Mouse (Mus musculus) hindbrain, postnatal 0 days (tissue): ENCODE results near the gene Igfbp3. TPM values are rescaled to one million over a fixed set of nuclear protein-coding genes. Genes with fewer than 3 reads are reported as not detected.
"Not testable (repeated sequence)": the region's sequence is repeated elsewhere in the genome, so short reads cannot be mapped to it uniquely, and the experiment has no call there.

Source experiments
- ATAC-seq: fragments of 200-750 bp; cut with Nextera tagmentation; 2 replicates; pipeline ENCODE4 v1.8.0; 2017; ENCODE audit warnings: mild to moderate bottlenecking, moderate TSS enrichment, moderate library complexity
- DNase-seq: peaks from one replicate; pipeline ENCODE4 v3.0.0-alpha.2; 2015; ENCODE audit warnings: low spot score
- H3K27ac ChIP-seq: fragments of 300-500 bp; sonication (generic); 2 replicates; pipeline ENCODE4 v1.5.1; 2014; ENCODE audit warnings: mild to moderate bottlenecking
- H3K27me3 ChIP-seq: fragments of 300-500 bp; sonication (generic); 2 replicates; pipeline ENCODE4 v1.6.1; 2014; ENCODE audit warnings: low read length, mixed read lengths; ENCODE audit not compliant: insufficient read depth
- H3K36me3 ChIP-seq: fragments of 300-500 bp; sonication (generic); 2 replicates; pipeline ENCODE4 v1.6.1; 2014; ENCODE audit warnings: low read length, mixed read lengths; ENCODE audit not compliant: insufficient read depth
- H3K4me1 ChIP-seq: fragments of 300-500 bp; sonication (generic); 2 replicates; pipeline ENCODE4 v1.6.1; 2014; ENCODE audit warnings: antibody characterized with exemption, low read length, mixed read lengths; ENCODE audit not compliant: insufficient read depth
- H3K4me2 ChIP-seq: fragments of 300-500 bp; sonication (generic); 2 replicates; pipeline ENCODE4 v1.6.1; 2014; ENCODE audit warnings: low read depth, mild to moderate bottlenecking, low read length, moderate library complexity, mixed read lengths
- H3K4me3 ChIP-seq: fragments of 300-500 bp; sonication (generic); 2 replicates; pipeline ENCODE4 v1.5.1; 2014; ENCODE audit warnings: low read length
- H3K9ac ChIP-seq: fragments of 300-500 bp; sonication (generic); replicated peaks from 2 replicates; pipeline ENCODE4 v1.6.1; 2014; ENCODE audit warnings: mild to moderate bottlenecking, low read length, moderate library complexity, mixed read lengths
- H3K9me3 ChIP-seq: fragments of 300-500 bp; sonication (generic); 2 replicates; pipeline ENCODE4 v1.6.1; 2016; ENCODE audit warnings: low read length, mixed read lengths
- CTCF ChIP-seq: IDR thresholded peaks from 2 replicates; pipeline ENCODE4 v1.5.1; 2016; ENCODE audit warnings: antibody characterized with exemption, control low read depth, low read depth
- WGBS: fragments of 180-500 bp; shearing (Covaris S2); extraction: QIAGEN DNeasy Blood & Tissue Kit; methylation state at CpG from one replicate; pipeline ENCODE4 v1.1.7; 2014; 5-methylcytosine and 5-hydroxymethylcytosine counted together
- polyA plus RNA-seq: library from polyadenylated mRNA; unstranded; fragments of >200 nt; fragmentation: Nextera tagmentation; extraction: Ambion mirVana; gene quantifications from 2 replicates; pipeline ENCODE4 v1.2.1, GENCODE M21; 2015
- total RNA-seq: library from RNA; depleted of rRNA; stranded (reverse); fragments of >200 nt; gene quantifications from 2 replicates; pipeline ENCODE4 v1.2.3, GENCODE M21; 2014

Igfbp3 gene
- total and polyA plus RNA-seq, 2 experiments from 2014 or later, result 24.6 to 35.7 TPM

DNA sequence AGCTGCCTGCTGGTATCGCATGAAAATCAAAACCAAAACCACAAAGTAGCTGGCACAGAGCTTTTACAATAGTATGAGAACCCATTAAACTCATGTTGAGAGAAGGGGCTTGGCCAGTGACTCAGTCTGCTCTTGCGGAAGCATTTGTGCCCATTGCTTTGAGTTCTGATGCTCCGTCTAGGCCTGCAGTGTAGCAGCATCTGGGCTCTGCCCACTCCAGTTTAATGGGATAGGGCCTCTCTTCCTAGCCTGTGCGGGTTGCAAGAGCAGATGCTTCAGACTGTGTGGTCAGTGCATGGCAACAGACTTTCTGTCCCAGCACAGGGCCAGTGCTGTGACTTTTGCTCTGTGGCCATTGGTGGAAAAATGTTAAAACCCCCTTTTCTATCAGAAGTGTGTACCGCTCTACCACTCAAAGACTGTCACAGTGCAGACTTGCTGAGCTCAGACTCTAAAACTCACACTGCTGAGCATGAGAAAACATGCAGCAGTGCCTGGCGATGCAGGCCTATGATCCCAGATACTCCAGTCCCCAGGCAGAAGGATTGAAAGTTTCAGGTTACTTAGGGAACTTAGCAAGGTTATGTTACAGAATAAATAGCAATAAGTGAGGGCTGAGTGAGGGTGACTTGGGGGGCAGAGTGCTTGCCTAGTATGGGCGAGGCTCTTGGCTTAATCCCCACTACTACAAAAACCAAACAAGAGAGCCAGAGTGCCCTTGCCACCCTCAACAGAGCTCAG lies 13.3 kb upstream of the Igfbp3 start:
- Histone ChIP-seq H3K27me3 (no peaks in the 10 kb centered on the region), H3K4me1 (no peaks in the 10 kb centered on the region), H3K9me3 (no peaks in the 10 kb centered on the region), H3K9ac (no peak overlapping the region), H3K36me3 (no peaks in the 10 kb centered on the region), H3K27ac (no peak overlapping the region), H3K4me3 (no peak overlapping the region), H3K4me2 (no peak overlapping the region)
- WGBS, result 87% methylated on average over 7 of the region's 7 CpGs
- DNase-seq (no peak), ATAC-seq (no peak)
- TF ChIP-seq CTCF, result no peak

DNA sequence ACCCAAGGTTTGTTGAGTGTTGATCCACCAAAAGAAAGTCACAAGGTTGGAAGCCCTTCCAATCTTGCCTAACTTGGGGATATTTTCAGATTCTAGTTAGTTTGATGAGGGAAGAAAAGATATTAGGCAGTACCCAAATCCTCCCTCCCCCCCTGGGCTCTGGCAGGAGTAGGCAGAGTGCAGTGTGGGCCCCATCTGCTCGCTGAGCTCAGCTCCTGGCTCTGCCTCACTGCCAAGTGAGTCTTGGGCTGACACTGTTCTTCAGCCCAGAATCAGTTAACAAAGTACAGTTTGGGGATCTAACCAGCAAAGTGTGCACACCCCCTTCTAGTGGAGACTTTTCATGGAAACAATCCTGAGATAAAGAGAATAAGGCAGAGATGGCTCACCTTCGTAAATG lies 12.5 kb upstream of the Igfbp3 start:
- TF ChIP-seq CTCF, result no peak
- H3K4me1 ChIP-seq, result no peaks in the 10 kb centered on the region
- H3K36me3 ChIP-seq, result no peaks in the 10 kb centered on the region
- no peak overlapping the region for H3K4me2 ChIP-seq
- peak; percentile 42 for DNase-seq
- H3K27ac ChIP-seq, result no peak overlapping the region
- 75% methylated on average over 2 of the region's 2 CpGs for WGBS
- no peaks in the 10 kb centered on the region for H3K27me3 ChIP-seq
- no peak overlapping the region for H3K9ac ChIP-seq
- H3K4me3 ChIP-seq, result no peak overlapping the region
- ATAC-seq, result peak; percentile 72; the same call in 1 of the 2 replicates
- H3K9me3 ChIP-seq, result no peaks in the 10 kb centered on the region

DNA sequence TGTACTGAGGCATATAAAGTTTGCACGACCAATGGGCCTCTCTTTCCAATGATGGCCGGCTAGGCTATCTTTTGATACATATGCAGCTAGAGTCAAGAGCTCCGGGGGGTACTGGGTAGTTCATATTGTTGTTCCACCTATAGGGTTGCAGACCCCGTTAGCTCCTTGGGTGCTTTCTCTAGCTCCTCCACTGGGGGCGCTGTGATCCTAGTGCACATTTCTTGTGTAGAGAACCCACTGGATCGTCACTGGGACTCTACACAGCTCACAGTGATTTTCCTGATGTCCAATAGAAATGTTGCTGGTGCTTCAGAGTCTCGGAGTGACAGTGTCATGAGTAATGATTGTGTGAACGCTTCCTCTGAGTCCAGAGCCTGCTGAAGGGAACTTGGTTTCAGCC lies 8.1 kb upstream of the Igfbp3 start:
- H3K4me1 ChIP-seq, H3K36me3 ChIP-seq, H3K27ac ChIP-seq, H3K9ac ChIP-seq, H3K27me3 ChIP-seq, ATAC-seq, H3K4me2 ChIP-seq, DNase-seq, H3K9me3 ChIP-seq, H3K4me3 ChIP-seq: not testable (repeated sequence)
- WGBS, result 77% methylated on average over 8 of the region's 8 CpGs
- TF ChIP-seq CTCF, result peak; percentile 51

DNA sequence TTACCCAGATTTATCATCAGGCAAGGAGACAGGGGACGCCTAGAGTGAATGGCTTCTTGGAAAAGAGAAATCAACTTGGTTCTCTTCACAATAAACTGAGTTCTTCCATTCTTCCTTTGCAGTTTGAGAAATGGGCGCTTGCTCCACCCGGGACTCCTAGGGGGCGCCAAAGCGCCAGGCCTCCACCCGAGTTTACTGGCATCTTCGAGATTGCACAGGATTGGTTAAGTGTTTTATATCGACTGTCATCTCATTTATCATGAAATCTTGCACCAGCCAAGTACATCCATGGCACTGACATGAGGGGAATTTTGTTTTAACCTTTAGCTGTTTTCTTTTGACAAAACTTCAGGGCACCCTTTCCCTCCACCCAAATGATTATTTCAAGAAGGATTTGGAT lies 2.0 kb upstream of the Igfbp3 start:
- ATAC-seq, result no peak
- 9% methylated on average over 8 of the region's 8 CpGs for WGBS
- no peaks in the 10 kb centered on the region for H3K36me3 ChIP-seq
- H3K27me3 ChIP-seq, result no peaks in the 10 kb centered on the region
- no peak overlapping the region for H3K4me3 ChIP-seq
- H3K27ac ChIP-seq, result no peak overlapping the region
- H3K9ac ChIP-seq, result no peak overlapping the region
- 0 out of 2 replicates have a peak, but pooled peaks cover 3% of the 10 kb centered on the region for H3K4me1 ChIP-seq
- H3K4me2 ChIP-seq, result no peak overlapping the region
- TF ChIP-seq CTCF, result peak; percentile 83
- DNase-seq, result peak; percentile 83
- H3K9me3 ChIP-seq, result no peaks in the 10 kb centered on the region

DNA sequence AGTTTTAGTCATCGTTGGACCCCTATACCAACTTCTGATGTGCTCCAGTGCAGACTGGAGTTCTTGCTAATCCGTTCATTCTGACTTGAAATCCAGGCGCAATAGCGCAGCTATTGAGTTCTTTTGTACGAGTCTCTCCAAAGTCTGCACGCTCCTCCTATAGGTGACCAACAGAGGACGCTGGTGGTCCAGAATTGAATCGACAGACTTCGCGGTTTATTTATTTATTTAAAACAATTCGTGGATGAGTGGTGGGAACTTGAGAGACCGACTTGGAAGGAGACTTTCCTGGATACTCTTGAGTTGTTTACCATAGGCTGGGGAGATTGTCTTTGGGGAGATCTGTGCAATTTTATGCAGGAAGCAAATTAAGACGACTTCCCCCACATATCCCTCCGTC lies 1.0 kb upstream of the Igfbp3 start:
- Histone ChIP-seq H3K27ac (no peak overlapping the region), H3K27me3 (no peaks in the 10 kb centered on the region), H3K4me3 (peak overlapping the region; percentile 62), H3K4me1 (0 out of 2 replicates have a peak, but pooled peaks cover 4% of the 10 kb centered on the region), H3K36me3 (no peaks in the 10 kb centered on the region), H3K9me3 (no peaks in the 10 kb centered on the region), H3K9ac (no peak overlapping the region), H3K4me2 (peak overlapping the region; percentile 76)
- DNase-seq, result peak; percentile 91
- 7% methylated on average over 14 of the region's 14 CpGs for WGBS
- ATAC-seq, result no peak
- TF ChIP-seq CTCF, result peak; percentile 91

DNA sequence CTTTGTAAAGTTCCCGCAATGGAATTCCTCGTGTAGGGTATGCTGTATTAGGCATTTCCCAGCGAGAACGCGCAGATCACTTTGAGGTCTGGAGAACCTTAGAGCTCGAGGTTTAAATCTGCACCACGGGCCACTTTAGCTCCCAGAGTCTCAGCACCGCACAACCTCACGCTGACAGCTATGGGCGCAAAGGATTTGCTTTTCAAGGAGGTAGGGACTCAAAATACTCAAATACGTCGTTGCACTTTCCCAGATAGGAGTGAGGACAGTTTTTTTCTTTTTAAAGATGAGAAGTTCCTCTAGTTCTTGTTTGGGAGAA lies 578 bp upstream of the Igfbp3 start:
- Histone ChIP-seq H3K4me1 (0 out of 2 replicates have a peak, but pooled peaks cover 4% of the 10 kb centered on the region), H3K9me3 (no peaks in the 10 kb centered on the region), H3K4me2 (peak overlapping the region; percentile 76), H3K36me3 (no peaks in the 10 kb centered on the region), H3K27ac (peak overlapping the region; percentile 88; the same call in 1 of the 2 replicates), H3K4me3 (peak overlapping the region; percentile 62), H3K27me3 (no peaks in the 10 kb centered on the region), H3K9ac (no peak overlapping the region; the same call in 1 of the 2 replicates)
- under 1% methylated on average over 12 of the region's 12 CpGs for WGBS
- DNase-seq (no peak), ATAC-seq (no peak)
- TF ChIP-seq CTCF, result no peak

DNA sequence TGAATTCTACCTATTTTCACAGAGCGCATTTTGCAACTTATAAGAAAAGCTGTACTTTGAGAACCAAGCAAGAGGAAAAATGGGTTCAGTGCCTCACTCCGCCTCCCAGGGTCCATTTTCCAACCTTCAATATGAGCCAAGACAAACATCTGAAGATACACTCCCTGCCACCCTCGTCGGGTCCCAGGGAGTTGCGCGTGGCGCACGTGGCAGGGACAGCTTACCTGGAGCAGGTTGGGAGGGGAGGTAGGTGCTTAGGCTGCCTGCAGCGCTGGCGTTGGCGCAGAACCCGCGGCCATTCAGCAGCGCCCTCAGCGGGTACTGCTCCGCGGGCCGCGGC lies 592 bp downstream of the Igfbp3 start:
- H3K36me3 ChIP-seq, result peaks cover 7% of the 10 kb centered on the region; the same call in 1 of the 2 replicates
- ATAC-seq (no peak), DNase-seq (no peak)
- peak overlapping the region; percentile 62 for H3K4me3 ChIP-seq
- H3K27me3 ChIP-seq, result no peaks in the 10 kb centered on the region
- 3% methylated on average over 19 of the region's 19 CpGs for WGBS
- H3K9me3 ChIP-seq, result no peaks in the 10 kb centered on the region
- H3K4me2 ChIP-seq, result peak overlapping the region; percentile 76
- peak overlapping the region; percentile 88 for H3K27ac ChIP-seq
- TF ChIP-seq CTCF, result no peak
- H3K4me1 ChIP-seq, result 0 out of 2 replicates have a peak, but pooled peaks cover 4% of the 10 kb centered on the region
- H3K9ac ChIP-seq, result peak overlapping the region; percentile 66; the same call in 1 of the 2 replicates
